Mouse (Mus musculus): ENCODE results near the gene Gm20498.

The Gm20498 gene

GRCm38 (mm10) chr12:81332875-81333421, 199.8 kb downstream of the Gm20498 start, which contains the start of gene Slc8a3:
Gene Slc8a3, minus strand, starts transcription at chr12:81333180.
- DNase-seq (ENCODE audit: low spot score in 2 of 2) = no peak

GRCm38 (mm10) chr12:81331937-81332874, 200.5 kb downstream of the Gm20498 start:
- no peak for DNase-seq (ENCODE audit: low spot score in 2 of 2)

- DNase-seq (ENCODE audit: low spot score in 2 of 2) = no peak
Measured at GRCm38 (mm10) chr12:81331046-81331638, 201.6 kb downstream of the Gm20498 start.

DNA sequence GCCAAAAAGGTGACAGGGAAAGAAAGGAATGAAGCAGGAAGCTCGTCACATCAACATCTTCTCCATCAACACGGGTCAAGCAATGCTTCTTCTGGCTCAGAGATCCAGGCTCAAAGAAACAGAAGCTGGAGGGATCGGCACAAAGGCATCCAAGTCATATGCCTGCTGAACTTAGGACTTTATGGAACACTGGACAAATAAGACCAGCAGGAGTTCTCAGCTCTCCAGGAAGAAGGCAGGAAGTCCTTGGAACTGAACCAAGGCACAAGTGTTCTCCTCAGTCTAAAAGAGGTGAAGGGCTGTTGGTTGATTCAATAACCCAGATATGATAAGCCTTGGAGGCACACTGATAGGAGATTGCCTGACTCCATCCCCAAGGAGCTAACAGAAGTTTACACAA, 207.7 kb downstream of the Gm20498 start:
- no peak for DNase-seq (ENCODE audit: low spot score in 2 of 2)

DNA sequence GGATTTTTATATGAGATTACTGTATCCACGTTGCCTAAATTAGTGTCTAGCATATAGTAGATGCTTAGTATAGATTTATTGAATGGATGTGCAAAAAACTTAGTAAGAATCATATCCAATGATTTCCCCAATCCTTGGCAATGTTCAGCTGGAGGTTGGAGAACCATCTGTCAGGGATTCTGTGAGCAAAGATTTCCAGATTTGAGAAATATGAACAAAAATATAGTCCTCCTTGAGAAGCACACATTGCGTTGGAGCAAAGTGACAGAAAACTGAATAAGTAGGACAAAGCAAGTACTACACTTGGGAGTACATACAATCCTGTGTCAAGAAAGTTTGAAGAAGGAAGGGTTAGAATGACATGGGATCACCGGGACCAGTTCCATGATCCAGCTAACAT, 208.6 kb downstream of the Gm20498 start:
- no peak for DNase-seq (ENCODE audit: low spot score in 2 of 2)

DNA sequence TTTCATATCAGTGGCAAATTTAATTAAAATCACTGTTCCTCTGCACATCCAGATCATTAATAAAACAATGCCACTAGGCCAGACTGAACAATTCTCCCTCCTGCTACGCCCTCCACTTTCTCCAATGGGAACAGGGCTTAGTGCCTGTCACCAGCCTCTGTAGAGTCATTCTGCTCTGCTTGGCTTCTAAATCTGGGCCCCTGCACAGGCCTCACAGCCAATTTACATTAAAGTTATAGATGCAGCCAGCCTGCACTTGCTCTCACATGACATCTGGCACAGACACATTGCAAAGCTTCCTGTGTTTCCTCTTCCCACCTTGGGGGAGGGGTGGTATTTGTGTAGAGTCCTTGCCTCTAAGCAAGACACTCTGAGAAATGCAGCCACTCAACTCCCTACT, 211.7 kb downstream of the Gm20498 start:
- DNase-seq (ENCODE audit: low spot score in 2 of 2) = no peak

GRCm38 (mm10) chr12:81317811-81318210, 214.9 kb downstream of the Gm20498 start:
- DNase-seq (ENCODE audit: low spot score in 2 of 2) = no peak

- no peak for DNase-seq (ENCODE audit: low spot score in 2 of 2)
Measured at GRCm38 (mm10) chr12:81315953-81316352, 216.8 kb downstream of the Gm20498 start.
